Mouse (Mus musculus) heart, adult 18-20 months (tissue): ENCODE data around the gene Hecw1. TPM values are rescaled to one million over a fixed set of nuclear protein-coding genes. Genes with fewer than 3 reads are reported as not detected.
"Not testable (repeated sequence)": the region's sequence is repeated elsewhere in the genome, so short reads cannot be mapped to it uniquely, and the experiment has no call there.

Experiments
- DNase-seq, 2 experiments: peaks; one replicate each; pipeline ENCODE4 v3.0.0; 2021 to 2022; ENCODE audit warnings: mixed read lengths in 1 of 2
- total RNA-seq, 2 experiments: library from RNA; stranded (reverse); gene quantifications; 2 replicates each; pipeline ENCODE4 v1.2.3; 2021

Hecw1 gene
- total RNA-seq, 2 experiments from 2014 or later: 0.10 to 0.46 TPM

- no peak for DNase-seq
Measured at GRCm38 (mm10) chr13:14365546-14365945, 157.5 kb downstream of the Hecw1 start.

GRCm38 (mm10) chr13:14327252-14327651, 195.8 kb downstream of the Hecw1 start:
- no peak for DNase-seq

- no peak for DNase-seq
Measured at GRCm38 (mm10) chr13:14306617-14307016, 216.4 kb downstream of the Hecw1 start.

- DNase-seq: no peak
Measured at GRCm38 (mm10) chr13:14304103-14304502, 218.9 kb downstream of the Hecw1 start.

- no peak for DNase-seq
Measured at GRCm38 (mm10) chr13:14302921-14303320, 220.1 kb downstream of the Hecw1 start.

GRCm38 (mm10) chr13:14290016-14290415, 233.0 kb downstream of the Hecw1 start:
- DNase-seq: no peak

- DNase-seq: no peak
Measured at GRCm38 (mm10) chr13:14271476-14271875, 251.6 kb downstream of the Hecw1 start.

GRCm38 (mm10) chr13:14260939-14261338, 262.1 kb downstream of the Hecw1 start:
- not testable (repeated sequence) for DNase-seq

GRCm38 (mm10) chr13:14245946-14246345, 277.1 kb downstream of the Hecw1 start:
- DNase-seq: no peak

- no peak for DNase-seq
Measured at GRCm38 (mm10) chr13:14179669-14180068, 343.4 kb downstream of the Hecw1 start.

- peak; percentile 1 to 22 for DNase-seq
Measured at GRCm38 (mm10) chr13:14177989-14178388, 345.0 kb downstream of the Hecw1 start.

Other genes starting within 250 kb of the Hecw1 start
- 10 to 100 TPM; 41.0 to 43.7 TPM for gene Mrpl32, start 89.9 kb upstream of the Hecw1 start, total RNA-seq
- gene Psma2, start 90.0 kb upstream of the Hecw1 start, total RNA-seq: 10 to 100 TPM; 58.1 to 61.8 TPM
- gene AW209491, start 106.9 kb upstream of the Hecw1 start, total RNA-seq: 10 to 100 TPM; 11.3 to 12.0 TPM